Mouse (Mus musculus): ENCODE results near the gene Eif4enif1. TPM values are rescaled to one million over a fixed set of nuclear protein-coding genes. Genes with fewer than 3 reads are reported as not detected.

Gene Eif4enif1
- polyA plus RNA-seq, 1 experiment from 2014 or later = 14.9 TPM

DNA sequence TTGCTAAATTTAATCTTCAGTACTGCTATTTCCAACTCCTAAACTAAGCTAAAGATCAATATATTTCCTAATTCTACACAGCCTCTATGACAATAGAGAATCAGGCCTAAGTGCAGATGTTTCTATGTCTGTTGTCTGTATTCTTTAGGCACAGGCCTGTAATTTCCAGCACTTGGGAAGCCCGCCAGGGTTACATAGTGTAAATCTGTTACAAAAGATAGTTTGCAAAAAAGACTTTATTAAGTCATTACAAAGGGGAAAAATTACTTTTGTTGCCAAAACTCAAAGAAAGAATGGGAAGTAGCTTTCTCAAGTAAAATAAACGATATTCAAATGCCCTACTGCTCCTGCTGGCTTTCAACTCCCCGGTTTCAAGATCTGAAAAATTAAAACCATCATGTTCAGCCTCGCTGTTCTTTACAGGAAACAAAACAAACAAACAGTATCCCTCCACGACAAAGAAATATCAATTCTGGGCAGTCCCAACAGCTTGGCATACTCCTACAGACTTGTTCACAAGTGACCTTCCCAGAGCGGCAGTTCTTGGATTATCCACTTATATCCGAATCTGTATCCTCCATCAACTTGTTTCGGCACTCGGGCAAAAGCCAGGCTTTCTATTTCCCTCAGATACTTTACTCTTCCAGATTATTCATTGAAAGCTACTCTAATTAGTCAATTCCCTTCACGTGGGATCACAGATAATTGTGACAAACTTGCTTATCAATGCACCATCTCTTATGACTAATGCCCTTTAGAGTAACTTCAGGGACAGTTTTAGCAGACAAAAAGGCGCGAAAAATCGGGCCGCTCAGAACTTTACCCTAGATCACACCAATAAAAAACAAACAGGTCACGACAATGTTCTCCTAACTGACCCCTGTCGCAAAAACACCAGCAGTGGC, 614 bp upstream of the Eif4enif1 start:
- Histone ChIP-seq H3K4me1 (ENCODE audit: insufficient read depth) (peaks cover 5% of the 10 kb centered on the region; the same call in 1 of the 2 replicates), H3K27ac (ENCODE audit: low read depth) (peak overlapping the region; percentile 62), H3K9me3 (ENCODE audit: low read length) (no peaks in the 10 kb centered on the region), H3K9ac (replicated peaks) (peak overlapping the region; percentile 64), H3K36me3 (replicated peaks; ENCODE audit: insufficient read depth, low read length) (peaks cover 16% of the 10 kb centered on the region), H3K4me3 (ENCODE audit: low read depth, low read length) (peak overlapping the region; percentile 50), H3K27me3 (ENCODE audit: insufficient read depth, low read length) (no peaks in the 10 kb centered on the region), H3K4me2 (ENCODE audit: low read depth, low read length) (peak overlapping the region; percentile 35)
- ATAC-seq = peak; percentile 24; the same call in 1 of the 2 replicates
- WGBS (ENCODE audit: insufficient replicate concordance) = 5% methylated on average over 16 of the region's 16 CpGs
- peak; percentile 23 for DNase-seq
- no peak for TF ChIP-seq EP300 (IDR thresholded peaks at IDR 0.05; ENCODE audit: low read depth)
- TF ChIP-seq CTCF (IDR thresholded peaks at IDR 0.05; ENCODE audit: low read depth) = no peak

DNA sequence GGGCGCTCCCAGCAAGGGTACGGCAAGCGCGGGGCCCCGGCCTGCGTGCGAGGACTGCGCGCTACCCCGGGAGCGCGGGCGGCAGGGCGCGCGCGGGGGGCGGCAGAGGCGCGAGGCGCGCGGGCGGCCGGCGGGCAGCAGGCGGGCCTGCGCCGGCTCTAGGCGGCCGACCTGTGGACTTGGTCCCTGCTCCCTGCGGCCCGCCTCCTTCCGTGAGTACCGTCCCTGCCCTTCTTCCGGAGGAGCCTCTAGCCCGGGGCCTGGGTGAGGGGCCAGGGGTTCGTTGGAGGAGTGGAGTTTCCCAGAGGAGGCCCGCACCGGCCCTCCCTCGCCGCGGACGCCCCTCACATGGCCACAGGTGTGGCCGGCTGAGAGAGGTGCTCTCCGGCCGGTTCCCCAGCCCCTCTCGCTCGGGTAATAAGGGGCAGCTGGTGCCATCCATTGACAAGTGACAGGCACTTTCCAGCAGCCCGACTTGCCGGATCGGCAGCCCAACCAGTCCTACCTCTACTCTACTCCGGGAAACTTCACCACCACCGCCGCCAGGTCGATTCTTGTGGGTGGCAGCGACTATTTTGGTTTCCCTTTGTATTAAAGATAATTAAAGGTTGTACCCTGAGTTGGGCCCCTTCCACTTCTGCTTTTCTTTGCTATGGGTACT, 719 bp downstream of the Eif4enif1 start:
- Histone ChIP-seq H3K27me3 (ENCODE audit: insufficient read depth, low read length) (no peaks in the 10 kb centered on the region), H3K4me3 (ENCODE audit: low read depth, low read length) (peak overlapping the region; percentile 50), H3K4me1 (ENCODE audit: insufficient read depth) (peaks cover 5% of the 10 kb centered on the region; the same call in 1 of the 2 replicates), H3K4me2 (ENCODE audit: low read depth, low read length) (peak overlapping the region; percentile 44), H3K27ac (ENCODE audit: low read depth) (peak overlapping the region; percentile 62), H3K9ac (replicated peaks) (peak overlapping the region; percentile 64), H3K9me3 (ENCODE audit: low read length) (no peaks in the 10 kb centered on the region), H3K36me3 (replicated peaks; ENCODE audit: insufficient read depth, low read length) (peaks cover 27% of the 10 kb centered on the region)
- no peak for TF ChIP-seq CTCF (IDR thresholded peaks at IDR 0.05; ENCODE audit: low read depth)
- TF ChIP-seq EP300 (IDR thresholded peaks at IDR 0.05; ENCODE audit: low read depth) = no peak
- DNase-seq = peak; percentile 73
- WGBS (ENCODE audit: insufficient replicate concordance) = under 1% methylated on average over 26 of the region's 57 CpGs
- ATAC-seq = peak; percentile 60

DNA sequence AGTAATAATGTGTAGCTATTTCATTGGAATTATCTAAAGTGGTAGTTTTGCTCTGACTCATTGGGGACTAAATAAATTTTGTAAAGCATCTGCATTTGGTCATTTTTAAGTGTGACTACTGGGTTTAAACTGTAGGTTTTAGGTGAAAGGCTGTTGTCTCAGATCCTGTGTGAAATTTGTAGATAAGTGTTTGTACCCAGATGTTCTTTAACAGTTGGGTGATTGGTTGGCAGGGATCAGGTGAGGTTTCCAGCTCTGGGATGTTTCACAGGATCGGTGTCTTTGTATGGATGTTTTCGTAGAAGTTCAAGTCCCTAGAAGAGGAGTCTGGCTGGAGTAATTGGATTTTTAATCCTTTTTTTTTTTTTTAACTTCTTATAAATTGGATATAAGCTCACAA, 1.6 kb downstream of the Eif4enif1 start:
- H3K4me2 ChIP-seq (ENCODE audit: low read depth, low read length) = peak overlapping the region; percentile 44
- DNase-seq = no peak
- peak overlapping the region; percentile 50 for H3K4me3 ChIP-seq (ENCODE audit: low read depth, low read length)
- no peaks in the 10 kb centered on the region for H3K9me3 ChIP-seq (ENCODE audit: low read length)
- H3K27me3 ChIP-seq (ENCODE audit: insufficient read depth, low read length) = no peaks in the 10 kb centered on the region
- 48% methylated on average over 2 of the region's 2 CpGs for whole genome bisulfite sequencing (ENCODE audit: insufficient replicate concordance)
- H3K9ac ChIP-seq (replicated peaks) = peak overlapping the region; percentile 64; the same call in 1 of the 2 replicates
- peaks cover 27% of the 10 kb centered on the region for H3K36me3 ChIP-seq (replicated peaks; ENCODE audit: insufficient read depth, low read length)
- no peak for ATAC-seq
- no peak for TF ChIP-seq CTCF (IDR thresholded peaks at IDR 0.05; ENCODE audit: low read depth)
- TF ChIP-seq EP300 (IDR thresholded peaks at IDR 0.05; ENCODE audit: low read depth) = no peak
- H3K27ac ChIP-seq (ENCODE audit: low read depth) = no peak overlapping the region
- peaks cover 5% of the 10 kb centered on the region; the same call in 1 of the 2 replicates for H3K4me1 ChIP-seq (ENCODE audit: insufficient read depth)

DNA sequence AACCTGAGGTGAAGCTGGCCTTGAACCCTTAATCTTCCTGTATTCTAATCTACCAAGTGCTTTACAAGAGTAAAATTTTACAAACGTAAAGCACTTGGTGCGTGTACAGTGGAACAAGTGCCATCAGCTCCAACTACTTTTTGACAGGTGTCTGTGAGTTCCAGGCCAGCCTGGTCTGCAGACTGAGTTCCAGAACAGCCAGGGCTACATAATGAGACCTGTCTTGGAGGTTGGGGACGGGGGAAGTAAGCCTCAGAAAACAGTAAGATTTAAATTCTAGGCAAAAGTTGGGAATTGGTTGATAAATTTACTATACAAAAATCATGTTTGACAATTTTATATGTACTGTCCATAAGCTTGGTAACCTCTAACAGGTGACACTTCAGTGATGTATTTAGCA, 3.0 kb downstream of the Eif4enif1 start:
- no peak for DNase-seq
- H3K27me3 ChIP-seq (ENCODE audit: insufficient read depth, low read length) = no peaks in the 10 kb centered on the region
- H3K27ac ChIP-seq (ENCODE audit: low read depth) = no peak overlapping the region
- 0 out of 2 replicates have a peak overlapping the region, but pooled peaks have one; percentile 0 for H3K9ac ChIP-seq (replicated peaks)
- TF ChIP-seq CTCF (IDR thresholded peaks at IDR 0.05; ENCODE audit: low read depth) (no peak), EP300 (IDR thresholded peaks at IDR 0.05; ENCODE audit: low read depth) (no peak)
- H3K4me2 ChIP-seq (ENCODE audit: low read depth, low read length) = no peak overlapping the region
- 80% methylated on average over 3 of the region's 3 CpGs for WGBS (ENCODE audit: insufficient replicate concordance)
- peaks cover 31% of the 10 kb centered on the region for H3K36me3 ChIP-seq (replicated peaks; ENCODE audit: insufficient read depth, low read length)
- ATAC-seq = no peak
- H3K4me3 ChIP-seq (ENCODE audit: low read depth, low read length) = no peak overlapping the region
- peaks cover 8% of the 10 kb centered on the region; the same call in 1 of the 2 replicates for H3K4me1 ChIP-seq (ENCODE audit: insufficient read depth)
- H3K9me3 ChIP-seq (ENCODE audit: low read length) = no peaks in the 10 kb centered on the region

DNA sequence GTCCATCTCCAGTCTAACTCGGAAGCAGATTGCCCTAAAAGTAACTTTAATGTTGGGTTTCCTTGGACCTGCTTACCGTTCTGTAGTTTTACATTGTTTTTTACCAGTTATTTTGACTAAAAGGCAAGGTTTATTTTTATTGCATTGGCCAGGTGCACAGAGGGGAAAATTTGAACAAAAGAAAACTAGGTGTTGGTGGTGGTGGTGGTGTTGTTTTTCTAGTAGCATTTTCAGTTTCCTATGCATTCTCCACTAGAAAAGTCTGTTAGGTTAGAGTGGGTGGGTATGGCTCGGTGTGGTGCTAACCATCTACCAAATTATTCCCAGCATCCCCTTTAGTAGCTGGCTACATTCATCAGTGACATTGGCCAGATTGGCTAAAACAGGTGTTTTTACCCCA, 4.6 kb downstream of the Eif4enif1 start:
- TF ChIP-seq EP300 (IDR thresholded peaks at IDR 0.05; ENCODE audit: low read depth) = no peak
- TF ChIP-seq CTCF (IDR thresholded peaks at IDR 0.05; ENCODE audit: low read depth) = no peak
- Histone ChIP-seq H3K4me1 (ENCODE audit: insufficient read depth) (peaks cover 8% of the 10 kb centered on the region; the same call in 1 of the 2 replicates), H3K27ac (ENCODE audit: low read depth) (no peak overlapping the region), H3K36me3 (replicated peaks; ENCODE audit: insufficient read depth, low read length) (peaks cover 39% of the 10 kb centered on the region), H3K9me3 (ENCODE audit: low read length) (no peaks in the 10 kb centered on the region), H3K27me3 (ENCODE audit: insufficient read depth, low read length) (no peaks in the 10 kb centered on the region), H3K4me3 (ENCODE audit: low read depth, low read length) (no peak overlapping the region), H3K9ac (replicated peaks) (no peak overlapping the region), H3K4me2 (ENCODE audit: low read depth, low read length) (no peak overlapping the region)
- 93% methylated on average over 3 of the region's 3 CpGs for WGBS (ENCODE audit: insufficient replicate concordance)
- ATAC-seq (no peak), DNase-seq (no peak)

DNA sequence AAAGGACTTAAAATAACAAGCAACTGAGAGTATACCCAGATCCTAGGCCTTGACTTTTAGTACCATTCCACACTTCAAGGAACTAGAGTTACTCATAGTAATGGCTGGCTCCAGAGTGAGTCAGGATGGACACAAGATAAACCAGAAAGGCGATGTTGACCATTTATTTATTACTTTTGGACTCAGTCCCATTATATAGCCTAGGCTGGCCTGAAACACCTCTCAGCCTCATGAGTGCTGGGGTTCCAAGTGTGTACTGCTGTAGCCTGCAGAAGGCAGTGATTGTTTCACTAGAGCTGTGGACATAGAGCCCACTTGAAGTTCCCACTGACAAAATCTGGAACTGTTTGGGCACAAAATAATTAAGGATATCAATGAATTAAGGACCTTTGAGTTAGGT, 10.3 kb downstream of the Eif4enif1 start:
- H3K4me1 ChIP-seq (ENCODE audit: insufficient read depth) = 0 out of 2 replicates have a peak, but pooled peaks cover 3% of the 10 kb centered on the region
- H3K27me3 ChIP-seq (ENCODE audit: insufficient read depth, low read length) = no peaks in the 10 kb centered on the region
- no peak overlapping the region for H3K27ac ChIP-seq (ENCODE audit: low read depth)
- 88% methylated on average over 1 of the region's 1 CpGs for WGBS (ENCODE audit: insufficient replicate concordance)
- H3K4me3 ChIP-seq (ENCODE audit: low read depth, low read length) = no peak overlapping the region
- DNase-seq = no peak
- TF ChIP-seq CTCF (IDR thresholded peaks at IDR 0.05; ENCODE audit: low read depth) (no peak), EP300 (IDR thresholded peaks at IDR 0.05; ENCODE audit: low read depth) (no peak)
- H3K9me3 ChIP-seq (ENCODE audit: low read length) = no peaks in the 10 kb centered on the region
- no peak for ATAC-seq
- H3K4me2 ChIP-seq (ENCODE audit: low read depth, low read length) = no peak overlapping the region
- peaks cover 56% of the 10 kb centered on the region for H3K36me3 ChIP-seq (replicated peaks; ENCODE audit: insufficient read depth, low read length)
- H3K9ac ChIP-seq (replicated peaks) = no peak overlapping the region
